20 mouse cellular contexts compared by ENCODE assay signal in genomic region chr10:44511029-44511428, GRCm38 (mm10).
"Had no signal": no experiment of that assay in that cellular context is flagged by ENCODE, and none has a peak within 500 bp of the region (broad histone marks: within the 10 kb centered on the region; RNA-seq: fewer than 3 reads in every experiment).

No protein-coding gene starts in this region.

- ATAC-seq: liver, postnatal 0 days; midbrain, embryonic 16.5 days had no signal

- H3K36me3 ChIP-seq: liver, embryonic 13.5 days; liver, embryonic 15.5 days; lung, embryonic 15.5 days; midbrain, embryonic 10.5 days; midbrain, embryonic 12.5 days; neural tube, embryonic 13.5 days; neural tube, embryonic 15.5 days had no signal

- H3K4me1 ChIP-seq: liver, embryonic 15.5 days; midbrain, embryonic 12.5 days; neural tube, embryonic 13.5 days; neural tube, embryonic 15.5 days had no signal

- DNase-seq: liver, embryonic 13.5 days; liver, postnatal 0 days; midbrain, embryonic 14.5 days; retina, postnatal 1 day; right cerebral cortex, adult 18-20 months; right cerebral cortex, postnatal 25 days; right cerebral cortex, postnatal 4 days; spleen, adult 18-20 months; thymus, adult 18-20 months; thymus, postnatal 14 days; thymus, postnatal 36 days had no signal

- H3K4me2 ChIP-seq: liver, embryonic 11.5 days; liver, embryonic 13.5 days; liver, embryonic 15.5 days; lung, embryonic 15.5 days; midbrain, embryonic 12.5 days; neural tube, embryonic 13.5 days; neural tube, embryonic 15.5 days had no signal

- H3K9me3 ChIP-seq: liver, embryonic 13.5 days; liver, embryonic 15.5 days; lung, embryonic 15.5 days; midbrain, embryonic 10.5 days; midbrain, embryonic 12.5 days; neural tube, embryonic 13.5 days; neural tube, embryonic 15.5 days had no signal

- H3K4me3 ChIP-seq: liver, embryonic 13.5 days; liver, embryonic 15.5 days; lung, embryonic 15.5 days; midbrain, embryonic 10.5 days; midbrain, embryonic 12.5 days; myocyte; neural tube, embryonic 13.5 days; neural tube, embryonic 15.5 days had no signal

- H3K27me3 ChIP-seq: liver, embryonic 13.5 days; liver, embryonic 15.5 days; lung, embryonic 15.5 days; midbrain, embryonic 12.5 days; neural tube, embryonic 13.5 days; neural tube, embryonic 15.5 days had no signal

- H3K27ac ChIP-seq: liver, embryonic 13.5 days; liver, embryonic 15.5 days; lung, embryonic 15.5 days; midbrain, embryonic 10.5 days; midbrain, embryonic 12.5 days; neural tube, embryonic 13.5 days; neural tube, embryonic 15.5 days had no signal

- H3K9ac ChIP-seq: liver, embryonic 13.5 days; liver, embryonic 15.5 days; liver, postnatal 0 days; lung, embryonic 15.5 days; midbrain, embryonic 12.5 days; neural tube, embryonic 13.5 days; neural tube, embryonic 15.5 days had no signal
